Mouse (Mus musculus) stomach, postnatal 0 days (tissue): ENCODE results near the gene Elf1.

Source experiments
- CTCF ChIP-seq: IDR thresholded peaks from 2 replicates; pipeline ENCODE4 v1.5.1; 2016; ENCODE audit warnings: antibody characterized with exemption, low read depth, mild to moderate bottlenecking, moderate library complexity
- EP300 ChIP-seq: optimal IDR thresholded peaks from 2 replicates; pipeline ENCODE3; 2016; ENCODE audit warnings: antibody characterized with exemption

- TF ChIP-seq CTCF (no peak), EP300 (no peak)
Observed at GRCm38 (mm10) chr14:79440655-79441054, 40.3 kb upstream of the Elf1 start.
